Mouse (Mus musculus): ENCODE measurements around the gene Cenpf. TPM values are rescaled to one million over a fixed set of nuclear protein-coding genes. Genes with fewer than 3 reads are reported as not detected.
A peak's percentile ranks its signal among the peaks of the same experiment; 100 is the strongest.
"Not testable (repeated sequence)": the region's sequence is repeated elsewhere in the genome, so short reads cannot be mapped to it uniquely, and the experiment has no call there.

Cenpf gene
- total RNA-seq, 2 experiments from 2014 or later, result 3.0 to 4.0 TPM

- no peak for DNase-seq (ENCODE audit: low spot score in 2 of 2)
Measured at GRCm38 (mm10) chr1:189695321-189695720, 7.4 kb upstream of the Cenpf start.

GRCm38 (mm10) chr1:189694391-189694790 lies 6.5 kb upstream of the Cenpf start:
- DNase-seq (ENCODE audit: low spot score in 2 of 2), result no peak

DNA sequence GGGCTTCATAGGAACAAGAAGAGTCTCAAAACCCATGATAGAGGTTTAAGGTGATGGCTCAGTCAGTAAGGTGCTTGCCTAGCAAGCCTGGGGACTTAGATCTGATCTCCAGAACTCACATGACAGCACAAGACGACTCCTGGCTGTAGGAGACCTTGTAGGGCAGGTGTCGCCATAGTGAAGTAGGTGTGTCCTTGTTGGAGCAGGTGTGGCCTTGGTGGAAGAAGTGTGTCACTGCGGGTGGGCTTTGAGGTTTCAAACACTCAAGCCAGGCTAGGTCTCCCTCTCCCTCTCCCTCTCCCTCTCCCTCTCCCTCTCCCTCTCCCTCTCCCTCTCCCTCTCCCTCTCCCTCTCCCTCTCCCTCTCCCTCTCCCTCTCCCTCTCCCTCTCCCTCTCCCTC lies 4.6 kb upstream of the Cenpf start:
- DNase-seq (ENCODE audit: low spot score in 2 of 2), result not testable (repeated sequence)

DNA sequence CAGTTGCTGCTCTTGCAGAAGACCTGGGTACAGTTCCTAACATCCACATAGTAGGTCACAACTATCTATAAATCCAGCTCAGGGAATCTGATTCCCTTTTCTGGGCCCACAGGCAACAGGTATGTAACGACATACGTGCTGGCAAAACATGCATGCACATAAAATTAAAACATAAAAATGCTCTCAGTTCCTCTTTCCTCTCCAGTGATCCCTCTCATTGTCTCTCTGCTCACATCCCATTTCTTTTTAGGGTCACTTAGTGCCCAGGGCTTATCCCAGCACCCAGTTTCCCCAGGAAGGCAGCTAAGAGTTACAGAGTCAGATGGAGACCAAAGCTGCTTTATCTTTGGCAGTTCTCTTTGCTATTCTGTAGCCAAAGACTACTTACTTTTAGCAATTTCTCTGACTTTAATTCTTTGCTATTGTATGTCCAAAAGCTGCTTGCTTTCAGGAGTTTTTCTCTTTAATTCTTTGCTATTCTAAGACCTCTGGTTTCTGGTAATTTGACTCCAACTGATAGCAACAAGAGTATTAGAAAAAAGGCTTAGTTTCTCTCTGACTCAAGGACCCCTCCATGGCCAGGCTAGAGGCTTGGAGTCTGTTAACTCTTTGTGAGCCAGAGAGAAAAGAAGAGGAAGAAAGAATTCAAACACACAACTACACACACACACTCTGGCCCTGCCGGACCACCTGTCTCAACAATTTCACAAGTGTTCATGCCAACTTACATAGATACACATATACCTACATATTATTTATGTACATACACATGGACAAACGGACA lies 1.4 kb upstream of the Cenpf start:
- DNase-seq (ENCODE audit: low spot score in 2 of 2), result no peak

DNA sequence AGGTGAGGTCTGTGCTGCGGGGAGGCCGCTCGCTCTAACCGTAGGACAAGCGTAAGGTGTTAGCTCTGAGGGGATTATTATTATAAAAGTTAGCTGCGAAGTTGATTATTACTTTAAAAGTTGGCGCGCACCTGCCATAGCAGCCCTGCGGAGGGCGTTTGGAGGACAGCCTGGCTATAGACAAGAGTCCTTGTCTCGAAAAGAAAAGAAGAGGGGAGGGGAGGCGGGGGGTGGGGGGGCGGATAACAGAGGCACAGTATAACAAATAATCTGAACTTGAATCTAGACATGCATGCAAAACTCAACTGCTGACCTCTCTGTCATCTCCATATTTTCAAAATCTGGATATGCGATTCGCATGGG lies 483 bp upstream of the Cenpf start:
- DNase-seq (ENCODE audit: low spot score in 2 of 2), result no peak

GRCm38 (mm10) chr1:189686025-189686424 lies 1.9 kb downstream of the Cenpf start:
- DNase-seq (ENCODE audit: low spot score in 2 of 2), result no peak

- no peak for DNase-seq (ENCODE audit: low spot score in 2 of 2)
Measured at GRCm38 (mm10) chr1:189684786-189685415, 3.0 kb downstream of the Cenpf start.

DNA sequence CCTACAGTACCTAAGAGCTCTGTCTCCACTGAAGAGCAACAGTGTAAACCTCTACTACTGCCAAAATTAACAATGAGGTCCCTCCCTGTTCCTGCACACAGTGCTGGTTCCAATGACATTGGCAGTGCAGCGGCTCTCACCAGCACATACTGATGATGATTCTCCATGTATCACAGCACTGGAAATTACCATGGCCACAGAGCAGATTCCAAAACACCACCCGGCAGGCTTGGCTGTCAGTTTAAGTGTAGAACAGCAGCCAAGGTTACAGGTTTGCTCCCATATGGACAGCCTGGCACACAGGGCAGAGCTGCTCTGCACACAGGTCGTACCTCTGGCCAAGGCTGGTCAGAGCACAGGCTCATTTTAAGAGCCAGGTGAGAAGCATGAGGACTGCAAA lies 8.3 kb downstream of the Cenpf start:
- peak; percentile 31 to 48 for DNase-seq (ENCODE audit: low spot score in 2 of 2)

DNA sequence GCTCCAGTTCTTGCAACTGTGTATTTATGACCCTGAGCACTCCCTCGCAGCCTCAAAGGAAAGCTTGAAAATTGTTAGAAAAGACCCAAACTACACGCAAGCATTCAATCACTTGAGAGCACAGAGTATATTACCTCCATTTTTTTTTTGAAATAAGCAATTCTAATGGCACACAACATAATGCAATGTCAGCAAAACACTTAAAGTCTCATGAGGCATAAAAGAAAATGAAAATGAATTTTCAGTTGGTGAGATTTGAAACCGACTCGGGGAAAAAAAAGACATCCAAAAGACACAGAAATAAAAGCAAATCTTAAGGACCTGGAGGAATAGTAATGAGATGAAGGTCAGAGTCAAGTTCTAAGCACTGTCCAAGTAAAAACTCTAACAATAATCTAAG lies 11.9 kb downstream of the Cenpf start:
- DNase-seq (ENCODE audit: low spot score in 2 of 2), result no peak

DNA sequence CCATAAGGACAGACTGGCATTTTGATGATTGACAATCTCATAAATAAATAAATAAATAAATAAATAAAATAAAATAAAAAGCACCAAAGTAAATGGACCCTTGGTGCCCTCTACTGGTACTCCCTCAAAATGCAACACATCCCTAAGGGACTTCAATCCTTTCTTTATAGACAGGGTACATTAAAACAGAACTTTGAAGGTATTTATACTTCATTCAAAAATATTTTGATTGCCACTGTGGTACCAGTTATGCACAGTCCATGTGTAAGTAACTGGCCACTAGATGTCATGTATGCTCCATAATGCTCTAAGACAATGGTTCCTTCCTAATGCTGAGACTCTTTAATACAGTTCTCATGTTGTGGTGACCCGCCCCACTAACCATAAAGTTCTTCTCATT lies 12.5 kb downstream of the Cenpf start:
- peak in 1 of 2 experiments; percentile 68 for DNase-seq (ENCODE audit: low spot score in 2 of 2)

DNA sequence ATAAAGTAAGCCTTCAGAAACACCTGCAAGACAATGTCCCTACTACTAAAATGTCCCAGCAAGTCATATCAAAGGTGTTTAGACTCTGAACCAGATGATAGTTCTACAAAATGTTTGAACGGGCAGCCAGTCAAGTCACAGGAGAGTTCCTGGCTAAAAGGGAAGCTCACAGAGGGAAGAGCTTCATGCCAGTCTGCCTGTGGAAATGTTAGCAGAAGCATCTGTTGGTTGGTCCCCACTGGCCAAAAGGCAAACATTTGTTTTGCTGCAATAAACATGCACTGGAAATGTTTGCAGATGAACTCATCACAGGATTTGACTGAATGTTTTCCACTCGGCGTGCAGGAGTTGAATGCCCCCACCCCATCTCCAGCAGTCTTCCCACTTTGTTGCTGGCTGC lies 21.9 kb downstream of the Cenpf start:
- DNase-seq (ENCODE audit: low spot score in 2 of 2), result peak in 1 of 2 experiments; percentile 54

DNA sequence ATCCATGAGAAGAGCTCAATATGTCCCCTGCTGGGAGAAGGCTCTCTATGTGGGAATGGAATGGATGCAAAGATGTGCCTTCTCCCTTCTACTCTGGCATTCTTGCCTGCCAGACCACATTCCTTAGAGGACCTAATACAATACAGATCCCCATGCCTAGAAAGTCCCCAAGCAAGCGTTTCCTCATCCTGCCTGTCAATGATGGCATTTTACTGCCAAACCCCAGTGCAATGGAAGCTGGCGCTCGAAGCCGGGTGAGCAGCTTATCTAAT lies 23.1 kb downstream of the Cenpf start:
- DNase-seq (ENCODE audit: low spot score in 2 of 2), result no peak

- DNase-seq (ENCODE audit: low spot score in 2 of 2), result no peak
Measured at GRCm38 (mm10) chr1:189664061-189664872, 23.6 kb downstream of the Cenpf start.

GRCm38 (mm10) chr1:189663437-189663836 lies 24.4 kb downstream of the Cenpf start:
- DNase-seq (ENCODE audit: low spot score in 2 of 2), result peak; percentile 49 to 87

- peak in 1 of 2 experiments; percentile 52 for DNase-seq (ENCODE audit: low spot score in 2 of 2)
Measured at GRCm38 (mm10) chr1:189661856-189662255, 26.0 kb downstream of the Cenpf start.

GRCm38 (mm10) chr1:189657406-189657805 lies 30.5 kb downstream of the Cenpf start:
- no peak for DNase-seq (ENCODE audit: low spot score in 2 of 2)

- no peak for DNase-seq (ENCODE audit: low spot score in 2 of 2)
Measured at GRCm38 (mm10) chr1:189653746-189654145, 34.1 kb downstream of the Cenpf start.

- no peak for DNase-seq (ENCODE audit: low spot score in 2 of 2)
Measured at GRCm38 (mm10) chr1:189646597-189646996, 41.3 kb downstream of the Cenpf start.

GRCm38 (mm10) chr1:189645371-189645770 lies 42.5 kb downstream of the Cenpf start:
- DNase-seq (ENCODE audit: low spot score in 2 of 2), result peak; percentile 48 to 79

DNA sequence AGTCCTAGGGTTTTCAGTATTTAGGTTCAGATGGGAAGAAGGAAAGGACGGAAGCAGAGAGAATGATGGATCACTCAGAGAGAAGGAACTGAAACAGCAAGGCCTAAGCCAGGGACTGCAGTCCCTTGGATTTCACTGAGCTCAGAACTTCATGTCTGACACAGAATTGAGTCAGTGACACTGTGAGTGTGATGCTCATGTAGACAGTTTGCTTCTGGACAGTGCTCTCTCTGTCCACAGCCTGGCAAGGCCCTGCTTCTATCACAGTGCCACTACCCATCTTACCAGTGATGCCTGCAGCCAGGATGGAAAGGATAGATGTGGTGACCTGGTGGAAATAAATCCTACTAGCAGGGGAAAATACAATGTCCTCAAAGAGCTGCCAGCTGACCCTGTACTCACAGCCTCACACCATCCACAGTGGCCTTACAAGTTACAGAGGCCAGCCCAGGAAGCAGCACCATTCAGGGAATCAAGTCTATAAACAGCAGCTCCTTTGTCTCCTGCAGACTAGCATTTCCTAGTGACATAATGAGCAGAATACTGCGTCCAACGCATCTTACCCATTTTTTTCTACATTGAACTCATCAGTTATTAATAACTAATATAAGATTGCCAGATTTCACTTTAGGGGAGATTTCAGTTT lies 43.1 kb downstream of the Cenpf start:
- peak; percentile 35 to 45 for DNase-seq (ENCODE audit: low spot score in 2 of 2)

GRCm38 (mm10) chr1:189639581-189639980 lies 48.3 kb downstream of the Cenpf start:
- DNase-seq (ENCODE audit: low spot score in 2 of 2), result no peak

- DNase-seq (ENCODE audit: low spot score in 2 of 2), result no peak
Measured at GRCm38 (mm10) chr1:189633791-189634190, 54.1 kb downstream of the Cenpf start.

All from layer of hippocampus, postnatal 14 days (tissue).